Mouse (Mus musculus): ENCODE results near the gene Plekhg5. TPM values are rescaled to one million over a fixed set of nuclear protein-coding genes. Genes with fewer than 3 reads are reported as not detected.

Plekhg5 gene
- polyA plus RNA-seq, 1 experiment from 2014 or later: 8.9 TPM

Other genes with a start within 250 kb of the Plekhg5 start
- gene Camta1, start 210.6 kb upstream of the Plekhg5 start, polyA plus RNA-seq (2014; fragmentation: Nextera tagmentation; extraction: Ambion mirVana): 72.5 and 93.9 TPM in 2 replicates
- 101 and 102 TPM in 2 replicates for gene Dnajc11, start 138.8 kb upstream of the Plekhg5 start, polyA plus RNA-seq (2014; fragmentation: Nextera tagmentation; extraction: Ambion mirVana)
- 14.3 and 14.5 TPM in 2 replicates for gene Thap3, start 83.5 kb upstream of the Plekhg5 start, polyA plus RNA-seq (2014; fragmentation: Nextera tagmentation; extraction: Ambion mirVana)
- 15.5 and 16.5 TPM in 2 replicates for gene Phf13, start 76.2 kb upstream of the Plekhg5 start, polyA plus RNA-seq (2014; fragmentation: Nextera tagmentation; extraction: Ambion mirVana)
- gene Klhl21, start 63.7 kb upstream of the Plekhg5 start, polyA plus RNA-seq (2014; fragmentation: Nextera tagmentation; extraction: Ambion mirVana): 9.1 and 9.4 TPM in 2 replicates
- 17.0 and 17.8 TPM in 2 replicates for gene Zbtb48, start 44.8 kb upstream of the Plekhg5 start, polyA plus RNA-seq (2014; fragmentation: Nextera tagmentation; extraction: Ambion mirVana)
- 0.18 and 0.21 TPM in 2 replicates for gene Tas1r1, start 33.9 kb upstream of the Plekhg5 start, polyA plus RNA-seq (2014; fragmentation: Nextera tagmentation; extraction: Ambion mirVana)
- gene Nol9, start 33.2 kb upstream of the Plekhg5 start, polyA plus RNA-seq (2014; fragmentation: Nextera tagmentation; extraction: Ambion mirVana): 53.3 and 59.4 TPM in 2 replicates
- gene Tnfrsf25, start 43.4 kb downstream of the Plekhg5 start, polyA plus RNA-seq (2014; fragmentation: Nextera tagmentation; extraction: Ambion mirVana): 0.90 and 1.3 TPM in 2 replicates
- gene Espn, start 79.9 kb downstream of the Plekhg5 start, polyA plus RNA-seq (2014; fragmentation: Nextera tagmentation; extraction: Ambion mirVana): 4.1 and 5.3 TPM in 2 replicates
- gene Hes2, start 86.4 kb downstream of the Plekhg5 start, polyA plus RNA-seq (2014; fragmentation: Nextera tagmentation; extraction: Ambion mirVana): not detected in 2 replicates
- 50.0 and 51.1 TPM in 2 replicates for gene Acot7, start 105.6 kb downstream of the Plekhg5 start, polyA plus RNA-seq (2014; fragmentation: Nextera tagmentation; extraction: Ambion mirVana)
- 1.9 and 2.2 TPM in 2 replicates for gene Gpr153, start 201.7 kb downstream of the Plekhg5 start, polyA plus RNA-seq (2014; fragmentation: Nextera tagmentation; extraction: Ambion mirVana)
- gene Hes3, start 219.2 kb downstream of the Plekhg5 start, polyA plus RNA-seq (2014; fragmentation: Nextera tagmentation; extraction: Ambion mirVana): not detected in 2 replicates
- 20.6 and 21.1 TPM in 2 replicates for gene Icmt, start 224.7 kb downstream of the Plekhg5 start, polyA plus RNA-seq (2014; fragmentation: Nextera tagmentation; extraction: Ambion mirVana)
- 0.53 and 0.97 TPM in 2 replicates for gene Rnf207, start 246.5 kb downstream of the Plekhg5 start, polyA plus RNA-seq (2014; fragmentation: Nextera tagmentation; extraction: Ambion mirVana)

Measured in liver, embryonic 11.5 days (tissue).